Mouse (Mus musculus): ENCODE data around the gene Mustn1. TPM values are rescaled to one million over a fixed set of nuclear protein-coding genes. Genes with fewer than 3 reads are reported as not detected.
A peak's percentile ranks its signal among the peaks of the same experiment; 100 is the strongest.

Gene Mustn1
- total and polyA plus RNA-seq, 2 experiments from 2014 or later, result 0.52 to 1.2 TPM

- no peaks in the 10 kb centered on the region for H3K4me1 ChIP-seq (ENCODE audit: insufficient read depth)
- no peaks in the 10 kb centered on the region for H3K27me3 ChIP-seq (ENCODE audit: insufficient read depth, low read length)
- no peaks in the 10 kb centered on the region for H3K36me3 ChIP-seq (ENCODE audit: insufficient read depth)
- no peak overlapping the region for H3K27ac ChIP-seq (ENCODE audit: low read depth, low read length)
- H3K9ac ChIP-seq, result no peak overlapping the region
- no peak for TF ChIP-seq CTCF (IDR thresholded peaks at IDR 0.05; ENCODE audit: low read depth)
- 84% methylated on average over 4 of the region's 4 CpGs for WGBS
- no peak overlapping the region for H3K4me3 ChIP-seq (ENCODE audit: low read depth, low read length)
- H3K9me3 ChIP-seq (ENCODE audit: low read length), result no peaks in the 10 kb centered on the region
- no peak for ATAC-seq
- no peak for DNase-seq
- H3K4me2 ChIP-seq (ENCODE audit: low read depth), result no peak overlapping the region
Measured at GRCm38 (mm10) chr14:30857990-30858389, 21.0 kb upstream of the Mustn1 start.

- Histone ChIP-seq H3K27me3 (ENCODE audit: insufficient read depth, low read length) (no peaks in the 10 kb centered on the region), H3K4me3 (ENCODE audit: low read depth, low read length) (no peak overlapping the region), H3K27ac (ENCODE audit: low read depth, low read length) (no peak overlapping the region), H3K4me2 (ENCODE audit: low read depth) (no peak overlapping the region), H3K36me3 (ENCODE audit: insufficient read depth) (peaks cover 21% of the 10 kb centered on the region; the same call in 1 of the 2 replicates), H3K9me3 (ENCODE audit: low read length) (no peaks in the 10 kb centered on the region), H3K4me1 (ENCODE audit: insufficient read depth) (no peaks in the 10 kb centered on the region), H3K9ac (no peak overlapping the region)
- DNase-seq, result no peak
- 81% methylated on average over 16 of the region's 16 CpGs for WGBS
- no peak for ATAC-seq
- no peak for TF ChIP-seq CTCF (IDR thresholded peaks at IDR 0.05; ENCODE audit: low read depth)
Measured at GRCm38 (mm10) chr14:30861421-30862125, 17.4 kb upstream of the Mustn1 start.

GRCm38 (mm10) chr14:30862368-30862767, 16.6 kb upstream of the Mustn1 start:
- H3K27me3 ChIP-seq (ENCODE audit: insufficient read depth, low read length), result no peaks in the 10 kb centered on the region
- no peaks in the 10 kb centered on the region for H3K4me1 ChIP-seq (ENCODE audit: insufficient read depth)
- H3K27ac ChIP-seq (ENCODE audit: low read depth, low read length), result no peak overlapping the region
- no peaks in the 10 kb centered on the region for H3K9me3 ChIP-seq (ENCODE audit: low read length)
- WGBS, result 90% methylated on average over 9 of the region's 9 CpGs
- no peak for TF ChIP-seq CTCF (IDR thresholded peaks at IDR 0.05; ENCODE audit: low read depth)
- DNase-seq (no peak), ATAC-seq (no peak)
- H3K4me3 ChIP-seq (ENCODE audit: low read depth, low read length), result no peak overlapping the region
- no peak overlapping the region for H3K4me2 ChIP-seq (ENCODE audit: low read depth)
- peaks cover 21% of the 10 kb centered on the region for H3K36me3 ChIP-seq (ENCODE audit: insufficient read depth)
- H3K9ac ChIP-seq, result no peak overlapping the region

- no peaks in the 10 kb centered on the region for H3K4me1 ChIP-seq (ENCODE audit: insufficient read depth)
- H3K4me3 ChIP-seq (ENCODE audit: low read depth, low read length), result no peak overlapping the region
- H3K9ac ChIP-seq, result no peak overlapping the region
- DNase-seq (peak; percentile 9), ATAC-seq (peak; percentile 38; the same call in 1 of the 2 replicates)
- 68% methylated on average over 3 of the region's 3 CpGs for WGBS
- H3K9me3 ChIP-seq (ENCODE audit: low read length), result no peaks in the 10 kb centered on the region
- no peak overlapping the region for H3K4me2 ChIP-seq (ENCODE audit: low read depth)
- H3K27ac ChIP-seq (ENCODE audit: low read depth, low read length), result no peak overlapping the region
- no peaks in the 10 kb centered on the region for H3K27me3 ChIP-seq (ENCODE audit: insufficient read depth, low read length)
- peaks cover 27% of the 10 kb centered on the region for H3K36me3 ChIP-seq (ENCODE audit: insufficient read depth)
- peak; percentile 60 for TF ChIP-seq CTCF (IDR thresholded peaks at IDR 0.05; ENCODE audit: low read depth)
Measured at GRCm38 (mm10) chr14:30865311-30865710, 13.7 kb upstream of the Mustn1 start.

- H3K27ac ChIP-seq (ENCODE audit: low read depth, low read length), result no peak overlapping the region
- peaks cover 27% of the 10 kb centered on the region for H3K36me3 ChIP-seq (ENCODE audit: insufficient read depth)
- WGBS, result 29% methylated on average over 5 of the region's 5 CpGs
- TF ChIP-seq CTCF (IDR thresholded peaks at IDR 0.05; ENCODE audit: low read depth), result peak; percentile 91
- DNase-seq (peak; percentile 73), ATAC-seq (peak; percentile 32; the same call in 1 of the 2 replicates)
- H3K9me3 ChIP-seq (ENCODE audit: low read length), result no peaks in the 10 kb centered on the region
- no peaks in the 10 kb centered on the region for H3K27me3 ChIP-seq (ENCODE audit: insufficient read depth, low read length)
- H3K4me1 ChIP-seq (ENCODE audit: insufficient read depth), result no peaks in the 10 kb centered on the region
- no peak overlapping the region for H3K4me3 ChIP-seq (ENCODE audit: low read depth, low read length)
- no peak overlapping the region for H3K4me2 ChIP-seq (ENCODE audit: low read depth)
- no peak overlapping the region for H3K9ac ChIP-seq
Measured at GRCm38 (mm10) chr14:30867042-30867441, 12.0 kb upstream of the Mustn1 start.

GRCm38 (mm10) chr14:30868826-30869225, 10.2 kb upstream of the Mustn1 start:
- H3K4me2 ChIP-seq (ENCODE audit: low read depth), result no peak overlapping the region
- no peak overlapping the region for H3K27ac ChIP-seq (ENCODE audit: low read depth, low read length)
- DNase-seq, result no peak
- H3K27me3 ChIP-seq (ENCODE audit: insufficient read depth, low read length), result no peaks in the 10 kb centered on the region
- no peaks in the 10 kb centered on the region for H3K4me1 ChIP-seq (ENCODE audit: insufficient read depth)
- no peak for TF ChIP-seq CTCF (IDR thresholded peaks at IDR 0.05; ENCODE audit: low read depth)
- no peak overlapping the region for H3K4me3 ChIP-seq (ENCODE audit: low read depth, low read length)
- H3K36me3 ChIP-seq (ENCODE audit: insufficient read depth), result peaks cover 33% of the 10 kb centered on the region
- H3K9me3 ChIP-seq (ENCODE audit: low read length), result no peaks in the 10 kb centered on the region
- H3K9ac ChIP-seq, result no peak overlapping the region
- ATAC-seq, result no peak
- 88% methylated on average over 10 of the region's 10 CpGs for WGBS

GRCm38 (mm10) chr14:30869391-30869801, 9.6 kb upstream of the Mustn1 start:
- H3K27ac ChIP-seq (ENCODE audit: low read depth, low read length), result no peak overlapping the region
- H3K9me3 ChIP-seq (ENCODE audit: low read length), result no peaks in the 10 kb centered on the region
- H3K27me3 ChIP-seq (ENCODE audit: insufficient read depth, low read length), result no peaks in the 10 kb centered on the region
- 86% methylated on average over 8 of the region's 8 CpGs for WGBS
- no peak for TF ChIP-seq CTCF (IDR thresholded peaks at IDR 0.05; ENCODE audit: low read depth)
- H3K4me2 ChIP-seq (ENCODE audit: low read depth), result no peak overlapping the region
- H3K4me3 ChIP-seq (ENCODE audit: low read depth, low read length), result no peak overlapping the region
- H3K36me3 ChIP-seq (ENCODE audit: insufficient read depth), result peaks cover 38% of the 10 kb centered on the region
- ATAC-seq (no peak), DNase-seq (no peak)
- no peak overlapping the region for H3K9ac ChIP-seq
- H3K4me1 ChIP-seq (ENCODE audit: insufficient read depth), result no peaks in the 10 kb centered on the region
